Mouse (Mus musculus): ENCODE data around the gene Fto. TPM values are rescaled to one million over a fixed set of nuclear protein-coding genes. Genes with fewer than 3 reads are reported as not detected.

Fto gene
- polyA plus RNA-seq, 1 experiment: 119 TPM

- H3K4me1 ChIP-seq (ENCODE audit: control insufficient read depth, insufficient read depth, low read length): peaks cover 16% of the 10 kb centered on the region
- no peak overlapping the region for H3K4me3 ChIP-seq (ENCODE audit: insufficient read depth, low read length)
- peak overlapping the region; percentile 79 for H3K27ac ChIP-seq (ENCODE audit: insufficient read depth, low read length)
- TF ChIP-seq POLR2A (IDR thresholded peaks at IDR 0.05; ENCODE audit: extremely low read depth, insufficient read depth, low read length) (no peak), CTCF (IDR thresholded peaks at IDR 0.05; ENCODE audit: extremely low read depth, insufficient read depth, low read length) (no peak)
These were observed 252.7 kb downstream of the Fto start for GRCm38 (mm10) chr8:91565869-91566502.

DNA sequence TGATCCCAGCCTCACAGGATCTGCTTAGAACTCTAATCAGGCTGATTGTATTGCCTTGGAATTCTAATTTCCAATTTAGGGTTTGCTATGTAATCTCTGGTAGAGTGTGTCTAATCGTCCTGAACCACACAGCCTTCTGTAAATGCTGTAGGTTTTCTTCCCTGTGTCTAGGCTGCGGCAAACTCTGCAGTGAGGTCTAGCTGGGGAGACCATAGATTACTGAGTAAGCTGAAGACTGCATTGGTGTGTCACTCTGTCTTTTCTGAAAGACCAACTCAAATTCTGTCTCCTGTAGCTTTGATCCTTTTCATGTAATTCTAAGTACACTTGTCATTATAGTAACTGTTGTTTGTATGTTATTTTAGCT, 253.2 kb downstream of the Fto start:
- Histone ChIP-seq H3K4me1 (ENCODE audit: control insufficient read depth, insufficient read depth, low read length) (peaks cover 16% of the 10 kb centered on the region), H3K4me3 (ENCODE audit: insufficient read depth, low read length) (no peak overlapping the region), H3K27ac (ENCODE audit: insufficient read depth, low read length) (peak overlapping the region; percentile 63; the same call in 1 of the 2 replicates)
- TF ChIP-seq POLR2A (IDR thresholded peaks at IDR 0.05; ENCODE audit: extremely low read depth, insufficient read depth, low read length) (no peak), CTCF (IDR thresholded peaks at IDR 0.05; ENCODE audit: extremely low read depth, insufficient read depth, low read length) (no peak)

DNA sequence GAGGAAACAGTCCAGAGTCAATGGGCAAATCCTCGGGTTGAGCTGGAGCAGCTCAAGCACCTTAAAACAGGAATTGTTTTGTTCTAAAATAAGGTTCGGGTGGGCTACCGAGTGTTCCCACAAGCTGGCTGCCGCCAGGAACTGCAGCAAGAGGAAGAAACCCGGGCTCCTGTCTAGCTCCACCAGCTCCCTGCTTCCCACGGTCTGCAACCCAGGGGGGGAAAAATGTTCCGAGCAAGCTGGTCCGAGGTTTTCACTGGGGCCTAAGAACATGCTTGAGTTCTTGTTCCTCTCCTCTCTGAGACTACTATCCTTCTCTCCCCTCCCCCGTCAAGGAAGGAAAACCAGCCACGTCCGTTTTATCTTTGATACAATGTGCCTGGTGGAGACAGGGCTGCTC, 256.5 kb downstream of the Fto start:
- H3K4me1 ChIP-seq (ENCODE audit: control insufficient read depth, insufficient read depth, low read length): peaks cover 16% of the 10 kb centered on the region
- no peak overlapping the region for H3K4me3 ChIP-seq (ENCODE audit: insufficient read depth, low read length)
- peak overlapping the region; percentile 67; the same call in 1 of the 2 replicates for H3K27ac ChIP-seq (ENCODE audit: insufficient read depth, low read length)
- TF ChIP-seq CTCF (IDR thresholded peaks at IDR 0.05; ENCODE audit: extremely low read depth, insufficient read depth, low read length) (no peak), POLR2A (IDR thresholded peaks at IDR 0.05; ENCODE audit: extremely low read depth, insufficient read depth, low read length) (no peak)

DNA sequence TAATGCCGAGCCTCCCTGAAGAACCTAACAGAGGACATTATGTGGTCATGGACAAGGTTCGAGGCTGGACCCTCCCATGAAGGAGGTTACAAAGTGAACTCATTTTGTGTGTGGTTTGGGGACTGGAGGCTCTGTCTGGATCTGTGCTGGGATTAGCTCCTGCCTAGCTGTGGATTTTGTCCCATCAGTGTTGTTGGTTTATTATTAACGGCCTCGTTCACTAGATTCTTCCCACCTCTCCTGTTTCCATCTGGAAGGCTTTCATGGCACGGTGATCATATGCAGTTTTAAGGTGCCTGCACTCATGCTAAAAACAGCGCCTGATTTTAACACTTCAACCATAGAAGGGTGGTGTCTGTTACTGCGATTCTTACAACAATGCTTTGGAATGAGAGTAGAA, 257.5 kb downstream of the Fto start:
- H3K27ac ChIP-seq (ENCODE audit: insufficient read depth, low read length): no peak overlapping the region
- H3K4me1 ChIP-seq (ENCODE audit: control insufficient read depth, insufficient read depth, low read length): peaks cover 16% of the 10 kb centered on the region
- no peak overlapping the region for H3K4me3 ChIP-seq (ENCODE audit: insufficient read depth, low read length)
- no peak for TF ChIP-seq POLR2A (IDR thresholded peaks at IDR 0.05; ENCODE audit: extremely low read depth, insufficient read depth, low read length)
- no peak for TF ChIP-seq CTCF (IDR thresholded peaks at IDR 0.05; ENCODE audit: extremely low read depth, insufficient read depth, low read length)

DNA sequence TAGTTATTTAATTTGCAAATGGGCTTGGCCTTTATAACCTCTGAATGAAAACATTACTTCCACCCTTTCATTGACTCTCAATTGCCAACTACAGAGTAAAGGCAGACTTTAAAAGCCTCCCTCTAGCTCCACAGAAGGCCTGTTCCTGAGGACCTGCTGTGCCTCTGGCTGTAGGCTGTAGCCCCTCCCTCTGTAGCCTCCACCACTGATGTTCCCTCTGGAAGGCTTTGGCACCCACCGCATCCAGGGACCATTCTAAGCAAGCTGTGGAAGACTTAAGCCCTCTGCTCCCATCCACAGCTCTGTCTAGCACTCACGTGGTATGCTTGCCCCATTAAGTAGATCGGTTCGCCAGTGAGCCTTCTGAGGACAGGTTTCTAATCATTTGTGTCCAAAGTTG, 258.7 kb downstream of the Fto start:
- Histone ChIP-seq H3K4me1 (ENCODE audit: control insufficient read depth, insufficient read depth, low read length) (peaks cover 16% of the 10 kb centered on the region), H3K27ac (ENCODE audit: insufficient read depth, low read length) (no peak overlapping the region), H3K4me3 (ENCODE audit: insufficient read depth, low read length) (no peak overlapping the region)
- TF ChIP-seq POLR2A (IDR thresholded peaks at IDR 0.05; ENCODE audit: extremely low read depth, insufficient read depth, low read length) (no peak), CTCF (IDR thresholded peaks at IDR 0.05; ENCODE audit: extremely low read depth, insufficient read depth, low read length) (no peak)

GRCm38 (mm10) chr8:91572630-91573029, 259.3 kb downstream of the Fto start:
- H3K4me1 ChIP-seq (ENCODE audit: control insufficient read depth, insufficient read depth, low read length): peaks cover 16% of the 10 kb centered on the region
- no peak for TF ChIP-seq POLR2A (IDR thresholded peaks at IDR 0.05; ENCODE audit: extremely low read depth, insufficient read depth, low read length)
- TF ChIP-seq CTCF (IDR thresholded peaks at IDR 0.05; ENCODE audit: extremely low read depth, insufficient read depth, low read length): no peak
- no peak overlapping the region for H3K27ac ChIP-seq (ENCODE audit: insufficient read depth, low read length)
- H3K4me3 ChIP-seq (ENCODE audit: insufficient read depth, low read length): no peak overlapping the region

- H3K27ac ChIP-seq (ENCODE audit: insufficient read depth, low read length): no peak overlapping the region
- H3K4me3 ChIP-seq (ENCODE audit: insufficient read depth, low read length): no peak overlapping the region
- peaks cover 4% of the 10 kb centered on the region for H3K4me1 ChIP-seq (ENCODE audit: control insufficient read depth, insufficient read depth, low read length)
- TF ChIP-seq POLR2A (IDR thresholded peaks at IDR 0.05; ENCODE audit: extremely low read depth, insufficient read depth, low read length) (no peak), CTCF (IDR thresholded peaks at IDR 0.05; ENCODE audit: extremely low read depth, insufficient read depth, low read length) (no peak)
These were observed 262.3 kb downstream of the Fto start for GRCm38 (mm10) chr8:91575576-91575975.

DNA sequence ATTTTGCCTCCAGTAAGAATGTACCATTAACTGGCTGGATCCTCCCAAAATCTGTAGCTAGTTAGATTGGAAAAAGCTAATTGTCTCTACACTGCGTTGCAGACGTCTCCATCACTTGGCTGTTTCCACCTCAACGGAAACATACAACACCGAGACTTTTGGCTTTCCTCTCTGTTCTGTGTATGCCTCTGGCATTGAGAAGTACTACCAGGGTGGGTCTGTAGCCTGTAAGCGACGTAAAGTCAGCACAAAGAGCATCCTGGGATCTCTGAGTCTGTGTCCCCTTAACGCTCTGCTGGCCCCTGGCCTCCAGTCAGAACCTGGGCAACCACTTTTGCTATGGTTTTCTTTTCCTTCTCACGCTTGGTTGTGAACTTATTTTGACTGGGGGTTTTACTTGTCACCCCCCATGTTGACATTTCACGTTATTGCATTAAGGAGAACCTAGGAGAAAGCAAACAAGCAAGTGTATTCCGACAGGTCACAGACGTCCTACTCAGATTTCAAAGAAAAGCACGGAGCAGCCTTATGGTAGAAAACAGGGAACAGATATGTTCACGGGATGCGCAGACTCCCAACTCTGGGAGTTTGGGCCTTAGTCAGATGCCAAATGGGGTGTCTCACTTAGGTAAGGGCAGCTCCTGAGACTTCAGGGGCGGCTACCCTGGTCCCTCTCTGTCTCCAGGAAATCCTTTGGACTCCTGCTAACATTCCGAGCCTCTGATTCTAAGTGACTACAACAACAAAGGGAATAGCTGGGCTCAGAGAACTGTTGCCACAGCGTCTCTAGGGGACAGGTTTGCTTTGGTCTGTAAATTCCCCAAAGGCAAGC, 263.0 kb downstream of the Fto start:
- Histone ChIP-seq H3K4me3 (ENCODE audit: insufficient read depth, low read length) (no peak overlapping the region), H3K27ac (ENCODE audit: insufficient read depth, low read length) (peak overlapping the region; percentile 63; the same call in 1 of the 2 replicates), H3K4me1 (ENCODE audit: control insufficient read depth, insufficient read depth, low read length) (no peaks in the 10 kb centered on the region)
- TF ChIP-seq CTCF (IDR thresholded peaks at IDR 0.05; ENCODE audit: extremely low read depth, insufficient read depth, low read length) (no peak), POLR2A (IDR thresholded peaks at IDR 0.05; ENCODE audit: extremely low read depth, insufficient read depth, low read length) (no peak)

DNA sequence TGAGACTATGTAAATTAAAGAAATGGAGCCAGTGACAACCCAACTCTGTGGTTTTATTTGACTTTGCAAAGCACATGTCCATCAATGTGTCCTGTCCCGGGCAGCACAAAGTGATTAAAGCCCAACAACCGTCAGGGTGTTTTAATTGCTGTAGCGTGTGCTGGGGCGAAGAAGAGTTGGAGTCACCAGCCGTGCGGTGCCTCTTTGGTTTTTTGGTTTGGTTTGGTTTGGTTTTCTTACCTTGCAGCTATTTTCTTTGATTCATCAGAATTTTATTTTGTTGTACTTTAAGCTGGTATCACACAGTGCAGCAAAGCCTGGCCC, 263.6 kb downstream of the Fto start:
- TF ChIP-seq POLR2A (IDR thresholded peaks at IDR 0.05; ENCODE audit: extremely low read depth, insufficient read depth, low read length): no peak
- no peak for TF ChIP-seq CTCF (IDR thresholded peaks at IDR 0.05; ENCODE audit: extremely low read depth, insufficient read depth, low read length)
- no peaks in the 10 kb centered on the region for H3K4me1 ChIP-seq (ENCODE audit: control insufficient read depth, insufficient read depth, low read length)
- H3K27ac ChIP-seq (ENCODE audit: insufficient read depth, low read length): no peak overlapping the region
- H3K4me3 ChIP-seq (ENCODE audit: insufficient read depth, low read length): no peak overlapping the region

- TF ChIP-seq CTCF (IDR thresholded peaks at IDR 0.05; ENCODE audit: extremely low read depth, insufficient read depth, low read length) (no peak), POLR2A (IDR thresholded peaks at IDR 0.05; ENCODE audit: extremely low read depth, insufficient read depth, low read length) (no peak)
- Histone ChIP-seq H3K27ac (ENCODE audit: insufficient read depth, low read length) (no peak overlapping the region), H3K4me1 (ENCODE audit: control insufficient read depth, insufficient read depth, low read length) (no peaks in the 10 kb centered on the region), H3K4me3 (ENCODE audit: insufficient read depth, low read length) (no peak overlapping the region)
These were observed 264.3 kb downstream of the Fto start for GRCm38 (mm10) chr8:91577605-91578004.
